Mouse (Mus musculus) 416B (cell line): ENCODE measurements at regions not wholly inside any gene's neighbourhood (a gene's known extent, or its start where the extent isn't known, plus 50 kb on each side); places are given as distances from the start of the nearest gene placed in this dataset.

ENCODE experiments used
- DNase-seq: peaks from one replicate; pipeline ENCODE4 v3.0.0; 2011; ENCODE audit warnings: low read depth

- DNase-seq = no peak
Measured at GRCm38 (mm10) chr1:41412078-41412477, 606.7 kb downstream of the Tmem182 start.

DNA sequence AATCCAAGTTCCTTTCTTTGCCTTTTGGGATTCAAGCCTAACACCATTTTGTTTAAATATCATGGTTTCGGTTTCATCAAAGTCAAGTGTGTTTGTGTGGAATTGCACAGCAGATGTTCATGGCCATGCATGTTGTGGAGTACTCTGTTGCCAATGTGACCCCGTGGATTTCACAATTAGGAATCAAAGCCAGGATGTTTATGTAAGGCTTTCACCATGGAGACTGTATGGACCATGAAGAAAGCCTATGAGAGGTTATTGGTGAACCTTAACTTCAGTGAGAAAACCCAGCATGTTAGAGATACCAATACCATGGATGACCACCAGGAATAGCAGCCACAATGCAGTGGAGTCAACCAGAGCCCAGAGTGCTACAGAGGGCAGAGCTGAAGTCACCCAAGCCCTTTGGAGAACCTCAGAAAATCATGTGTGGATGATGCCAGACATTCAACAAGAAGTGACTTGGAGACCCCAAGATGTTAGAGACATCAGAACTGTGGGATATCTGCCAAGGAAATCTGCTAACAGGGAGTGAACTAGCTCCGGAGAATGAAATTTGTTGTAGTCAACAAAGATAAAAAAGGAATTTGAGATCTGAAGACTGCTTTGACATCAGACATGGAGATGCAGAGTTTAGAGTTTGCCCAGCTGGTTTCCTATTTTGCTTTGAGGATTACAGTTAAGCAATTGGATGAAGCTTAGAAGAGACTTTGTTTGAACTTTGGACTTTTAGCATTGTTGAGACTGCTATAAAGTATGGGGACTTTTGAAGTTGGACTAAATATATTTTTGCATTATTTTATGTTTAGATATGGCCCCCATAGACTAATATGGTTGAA lies 615.3 kb downstream of the Tmem182 start:
- no peak for DNase-seq

- no peak for DNase-seq
Measured at GRCm38 (mm10) chr1:41427853-41428252, 622.5 kb downstream of the Tmem182 start.

GRCm38 (mm10) chr1:41431127-41431690 lies 625.8 kb downstream of the Tmem182 start:
- DNase-seq = no peak

- DNase-seq = no peak
Measured at GRCm38 (mm10) chr1:41435379-41435778, 630.0 kb downstream of the Tmem182 start.

GRCm38 (mm10) chr1:41449972-41450371 lies 644.6 kb downstream of the Tmem182 start:
- DNase-seq = peak; percentile 57
